Mouse (Mus musculus) stomach, embryonic 15.5 days (tissue): ENCODE measurements around the gene Gstz1. TPM values are rescaled to one million over a fixed set of nuclear protein-coding genes. Genes with fewer than 3 reads are reported as not detected.
"Not testable (repeated sequence)": the region's sequence is repeated elsewhere in the genome, so short reads cannot be mapped to it uniquely, and the experiment has no call there.

ENCODE experiments used
- ATAC-seq: fragments of 200-750 bp; cut with Nextera tagmentation; 2 replicates; pipeline ENCODE4 v1.8.0; 2017; ENCODE audit warnings: low read depth, moderate number of reproducible peaks, moderate TSS enrichment; ENCODE audit not compliant: insufficient read depth, low FRiP score
- H3K27ac ChIP-seq: fragments of 300-500 bp; sonication (generic); 2 replicates; pipeline ENCODE4 v1.5.1; 2015; ENCODE audit warnings: mild to moderate bottlenecking, inconsistent platforms
- H3K27me3 ChIP-seq: fragments of 300-500 bp; sonication (generic); replicated peaks from 2 replicates; pipeline ENCODE4 v1.6.1; 2015; ENCODE audit warnings: inconsistent platforms
- H3K36me3 ChIP-seq: fragments of 300-500 bp; sonication (generic); 2 replicates; pipeline ENCODE4 v1.6.1; 2015; ENCODE audit warnings: inconsistent platforms
- H3K4me1 ChIP-seq: fragments of 300-500 bp; sonication (generic); 2 replicates; pipeline ENCODE4 v1.6.1; 2015; ENCODE audit warnings: inconsistent platforms
- H3K4me2 ChIP-seq: fragments of 300-500 bp; sonication (generic); 2 replicates; pipeline ENCODE4 v1.6.1; 2015; ENCODE audit warnings: mild to moderate bottlenecking, inconsistent platforms
- H3K4me3 ChIP-seq: fragments of 300-500 bp; sonication (generic); replicated peaks from 2 replicates; pipeline ENCODE4 v1.5.1; 2015; ENCODE audit warnings: inconsistent platforms
- H3K9ac ChIP-seq: fragments of 300-500 bp; sonication (generic); 2 replicates; pipeline ENCODE4 v1.6.1; 2015; ENCODE audit warnings: inconsistent platforms
- H3K9me3 ChIP-seq: fragments of 300-500 bp; sonication (generic); 2 replicates; pipeline ENCODE4 v1.6.1; 2016; ENCODE audit warnings: inconsistent platforms
- WGBS: fragments of 180-500 bp; shearing (Covaris S2); methylation state at CpG from one replicate; pipeline ENCODE4 v1.1.7; 2015; 5-methylcytosine and 5-hydroxymethylcytosine counted together
- polyA plus RNA-seq: library from polyadenylated mRNA; unstranded; fragments of >200 nt; fragmentation: Nextera tagmentation; extraction: Ambion mirVana; gene quantifications from 2 replicates; pipeline ENCODE4 v1.2.1, GENCODE M21; 2015

Gstz1 gene
- polyA plus RNA-seq, 1 experiment from 2014 or later, result 38.0 TPM

- ATAC-seq, result no peak
- Histone ChIP-seq H3K4me1 (no peaks in the 10 kb centered on the region), H3K4me2 (no peak overlapping the region), H3K27me3 (no peaks in the 10 kb centered on the region), H3K4me3 (no peak overlapping the region), H3K9me3 (no peaks in the 10 kb centered on the region), H3K27ac (no peak overlapping the region), H3K9ac (no peak overlapping the region), H3K36me3 (no peaks in the 10 kb centered on the region)
- 89% methylated on average over 9 of the region's 9 CpGs for WGBS
Observed at GRCm38 (mm10) chr12:87132784-87133183, 14.2 kb upstream of the Gstz1 start.

DNA sequence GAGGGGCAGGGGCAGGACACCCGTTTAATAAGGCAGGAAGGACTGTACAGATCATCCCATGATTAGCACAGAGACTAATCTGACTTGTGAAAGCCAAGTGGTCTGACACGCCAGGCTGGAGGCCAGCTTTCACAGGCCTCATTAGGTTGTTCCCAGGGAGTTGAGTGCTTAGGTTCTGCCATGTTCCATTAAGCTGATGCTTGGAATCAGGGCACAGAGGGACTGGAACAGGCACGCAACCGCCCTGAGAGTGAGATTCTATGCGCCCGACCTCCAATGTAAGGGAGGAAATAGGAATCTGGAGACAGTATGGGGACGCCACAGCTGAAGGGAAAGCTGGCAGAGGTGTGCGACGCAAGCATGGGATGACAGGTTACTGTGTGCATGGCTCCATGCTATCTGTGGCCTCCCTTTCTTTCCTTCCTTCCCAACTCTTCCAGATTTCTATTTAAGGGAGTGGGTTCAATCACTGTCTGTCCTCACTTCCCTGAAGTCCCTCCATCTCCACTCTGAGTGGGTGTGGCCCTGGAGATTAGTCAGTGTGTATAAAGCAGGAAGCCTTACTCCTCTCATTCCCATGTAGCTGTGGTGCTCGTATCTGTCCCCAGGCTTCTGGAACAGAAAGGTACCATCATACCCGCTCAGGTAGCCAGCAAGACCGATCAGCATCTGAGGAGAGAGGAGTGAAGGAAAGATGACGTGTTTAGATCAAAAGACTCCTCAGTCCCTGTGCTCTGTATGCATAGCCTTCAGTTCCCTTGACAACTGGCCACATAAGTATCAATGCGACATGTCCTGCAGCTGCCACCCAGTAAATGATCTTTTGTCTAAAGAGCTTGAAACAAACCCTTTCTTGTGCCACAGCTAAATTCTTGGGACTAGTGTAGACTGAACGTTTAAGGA lies 9.3 kb upstream of the Gstz1 start:
- Histone ChIP-seq H3K4me3 (no peak overlapping the region), H3K4me2 (no peak overlapping the region), H3K4me1 (no peaks in the 10 kb centered on the region), H3K36me3 (no peaks in the 10 kb centered on the region), H3K9ac (no peak overlapping the region), H3K9me3 (no peaks in the 10 kb centered on the region), H3K27ac (no peak overlapping the region), H3K27me3 (no peaks in the 10 kb centered on the region)
- ATAC-seq, result no peak
- 85% methylated on average over 15 of the region's 15 CpGs for WGBS

- Histone ChIP-seq H3K4me2 (no peak overlapping the region), H3K9me3 (no peaks in the 10 kb centered on the region), H3K36me3 (no peaks in the 10 kb centered on the region), H3K4me3 (no peak overlapping the region), H3K4me1 (no peaks in the 10 kb centered on the region), H3K27ac (no peak overlapping the region), H3K9ac (no peak overlapping the region), H3K27me3 (no peaks in the 10 kb centered on the region)
- 93% methylated on average over 2 of the region's 2 CpGs for WGBS
- no peak for ATAC-seq
Observed at GRCm38 (mm10) chr12:87138342-87138701, 8.6 kb upstream of the Gstz1 start.

GRCm38 (mm10) chr12:87138768-87139167 lies 8.2 kb upstream of the Gstz1 start:
- no peak for ATAC-seq
- Histone ChIP-seq H3K36me3 (no peaks in the 10 kb centered on the region), H3K4me1 (no peaks in the 10 kb centered on the region), H3K4me2 (no peak overlapping the region), H3K9me3 (no peaks in the 10 kb centered on the region), H3K27ac (no peak overlapping the region), H3K4me3 (no peak overlapping the region), H3K27me3 (no peaks in the 10 kb centered on the region), H3K9ac (no peak overlapping the region)
- WGBS, result 64% methylated on average over 2 of the region's 2 CpGs

DNA sequence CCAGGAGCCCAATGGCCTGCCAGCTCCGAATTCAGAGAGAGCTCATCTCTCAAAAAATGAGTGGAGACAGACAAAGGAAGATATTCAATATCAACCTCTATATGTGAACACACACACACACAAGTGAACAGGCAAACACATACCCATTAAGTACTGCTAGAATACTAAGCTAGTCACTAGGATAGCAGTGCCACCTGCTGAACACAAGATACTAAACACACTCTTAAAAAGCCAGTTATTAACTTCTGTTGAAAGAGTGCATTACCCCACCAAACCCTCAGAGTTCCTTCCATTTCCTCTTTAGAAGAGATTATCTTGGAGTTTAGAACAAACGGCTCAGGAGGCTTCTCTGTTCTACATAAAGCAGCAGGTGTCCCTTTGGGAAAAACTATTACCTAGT lies 4.8 kb upstream of the Gstz1 start:
- Histone ChIP-seq H3K4me2 (no peak overlapping the region), H3K4me1 (no peaks in the 10 kb centered on the region), H3K9me3 (no peaks in the 10 kb centered on the region), H3K9ac (no peak overlapping the region), H3K36me3 (no peaks in the 10 kb centered on the region), H3K27ac (no peak overlapping the region), H3K27me3 (no peaks in the 10 kb centered on the region), H3K4me3 (no peak overlapping the region)
- 76% methylated on average over 2 of the region's 2 CpGs for WGBS
- no peak for ATAC-seq

DNA sequence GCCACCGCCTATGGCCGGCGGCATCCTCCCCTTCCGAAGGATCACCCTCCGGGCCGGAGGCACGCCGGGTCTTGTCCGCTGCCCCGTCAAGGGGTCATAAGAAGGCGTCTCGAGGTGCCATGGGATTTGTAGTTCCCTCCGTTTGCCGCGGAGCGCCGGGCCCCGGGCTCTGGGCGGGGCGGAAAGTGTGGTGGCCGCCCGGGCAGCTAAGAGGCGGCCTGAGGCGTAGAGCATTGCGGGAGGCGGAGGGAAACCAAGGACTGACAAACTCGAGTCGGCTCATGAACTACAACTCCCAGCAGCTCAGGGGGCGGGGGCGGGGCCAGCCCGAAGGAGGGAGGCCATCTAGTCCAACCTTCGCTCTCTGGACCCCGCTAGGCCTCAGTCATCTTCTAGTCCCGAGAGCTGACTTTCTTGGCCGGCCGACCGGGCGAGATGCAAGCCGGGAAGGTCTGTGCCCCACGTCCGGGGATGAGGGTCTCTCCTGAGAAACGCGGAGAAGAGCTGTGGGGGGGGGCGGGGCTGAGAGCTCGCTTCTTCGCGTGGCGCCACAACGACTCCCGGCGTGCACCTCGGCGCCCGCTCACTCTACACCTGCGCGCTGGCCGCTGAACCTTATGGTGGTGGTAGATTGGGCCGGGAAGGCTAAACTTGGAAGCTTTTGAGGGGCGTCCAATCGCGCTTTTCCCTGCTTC lies 577 bp downstream of the Gstz1 start, which contains the start of gene Pomt2:
Pomt2 (minus strand) TSS at position 574 of the 695 bp plus-strand sequence.
- peak; percentile 98 for ATAC-seq
- Histone ChIP-seq H3K4me1 (peaks cover 6% of the 10 kb centered on the region), H3K27me3 (no peaks in the 10 kb centered on the region), H3K27ac (peak within 1 kb of the TSS; percentile 98), H3K4me3 (peak within 1 kb of the TSS; percentile 100), H3K4me2 (peak within 1 kb of the TSS; percentile 78), H3K9ac (peak within 1 kb of the TSS; percentile 84), H3K36me3 (peaks cover 5% of the 10 kb centered on the region; the same call in 1 of the 2 replicates), H3K9me3 (no peaks in the 10 kb centered on the region)
- under 1% methylated on average over 60 of the region's 61 CpGs for WGBS

GRCm38 (mm10) chr12:87148136-87148535 lies 1.2 kb downstream of the Gstz1 start:
- H3K4me2 ChIP-seq, result peak overlapping the region; percentile 78
- no peaks in the 10 kb centered on the region for H3K9me3 ChIP-seq
- peak overlapping the region; percentile 84 for H3K9ac ChIP-seq
- ATAC-seq, result no peak
- H3K27me3 ChIP-seq, result no peaks in the 10 kb centered on the region
- peaks cover 5% of the 10 kb centered on the region; the same call in 1 of the 2 replicates for H3K36me3 ChIP-seq
- peak overlapping the region; percentile 98 for H3K27ac ChIP-seq
- WGBS, result 13% methylated on average over 15 of the region's 15 CpGs
- H3K4me1 ChIP-seq, result peaks cover 6% of the 10 kb centered on the region
- H3K4me3 ChIP-seq, result peak overlapping the region; percentile 100

- ATAC-seq, result no peak
- Histone ChIP-seq H3K9me3 (no peaks in the 10 kb centered on the region), H3K4me1 (peaks cover 6% of the 10 kb centered on the region), H3K4me2 (no peak overlapping the region), H3K27me3 (no peaks in the 10 kb centered on the region), H3K9ac (no peak overlapping the region), H3K4me3 (no peak overlapping the region), H3K36me3 (peaks cover 5% of the 10 kb centered on the region; the same call in 1 of the 2 replicates), H3K27ac (no peak overlapping the region)
- WGBS, result 95% methylated on average over 5 of the region's 5 CpGs
Observed at GRCm38 (mm10) chr12:87149471-87149870, 2.5 kb downstream of the Gstz1 start.

DNA sequence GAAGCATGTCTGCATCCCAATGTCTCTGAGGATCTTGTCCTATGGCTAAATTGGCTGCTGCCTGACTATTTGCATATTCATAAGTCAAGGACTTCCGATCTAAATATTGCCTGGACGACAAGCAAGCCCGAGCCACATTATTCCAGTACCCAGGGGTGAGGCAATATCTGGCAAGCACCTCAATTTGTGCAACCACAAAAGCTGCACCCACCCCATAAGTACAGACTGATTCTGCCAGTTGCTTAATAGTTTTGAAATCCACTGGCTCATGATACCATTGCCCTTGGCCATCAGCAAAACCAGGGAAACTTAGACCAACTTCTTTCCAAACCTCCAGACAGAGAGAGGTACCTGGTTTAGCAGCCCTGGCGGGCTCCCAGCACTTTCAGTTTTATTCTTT lies 7.5 kb downstream of the Gstz1 start:
- H3K27ac ChIP-seq, H3K4me1 ChIP-seq, H3K27me3 ChIP-seq, H3K9ac ChIP-seq, H3K4me3 ChIP-seq, H3K4me2 ChIP-seq, ATAC-seq, H3K9me3 ChIP-seq: not testable (repeated sequence)
- 87% methylated on average over 4 of the region's 4 CpGs for WGBS
- peaks cover 12% of the 10 kb centered on the region for H3K36me3 ChIP-seq

GRCm38 (mm10) chr12:87157361-87157760 lies 10.4 kb downstream of the Gstz1 start:
- Histone ChIP-seq H3K27me3 (no peaks in the 10 kb centered on the region), H3K4me2 (no peak overlapping the region), H3K4me3 (no peak overlapping the region), H3K9me3 (no peaks in the 10 kb centered on the region), H3K36me3 (peaks cover 7% of the 10 kb centered on the region; the same call in 1 of the 2 replicates), H3K9ac (no peak overlapping the region), H3K27ac (no peak overlapping the region), H3K4me1 (no peaks in the 10 kb centered on the region)
- peak; percentile 76; the same call in 1 of the 2 replicates for ATAC-seq
- 42% methylated on average over 4 of the region's 4 CpGs for WGBS

DNA sequence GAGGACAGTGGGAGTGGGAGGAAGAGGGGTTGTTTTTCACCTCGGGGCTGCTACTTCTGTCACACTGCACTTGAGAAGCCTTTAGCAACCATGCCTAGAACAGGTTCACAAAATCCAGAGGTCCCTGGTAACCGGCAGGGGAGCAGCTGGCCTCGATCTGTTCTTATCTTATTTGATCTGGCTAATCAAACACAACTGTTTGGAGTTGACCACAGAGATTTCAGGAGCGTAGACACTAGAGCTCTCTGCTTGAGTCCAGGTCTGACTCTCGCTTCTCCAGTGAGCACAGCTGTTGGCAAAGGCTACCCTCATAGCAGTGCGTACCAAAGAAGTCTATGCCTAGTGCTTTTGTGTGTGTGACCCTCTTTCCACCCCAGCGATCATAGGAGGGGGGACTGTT lies 11.1 kb downstream of the Gstz1 start:
- no peak overlapping the region for H3K9ac ChIP-seq
- H3K4me3 ChIP-seq, result no peak overlapping the region
- peaks cover 7% of the 10 kb centered on the region; the same call in 1 of the 2 replicates for H3K36me3 ChIP-seq
- H3K27me3 ChIP-seq, result no peaks in the 10 kb centered on the region
- no peak overlapping the region for H3K27ac ChIP-seq
- no peaks in the 10 kb centered on the region for H3K9me3 ChIP-seq
- 55% methylated on average over 7 of the region's 7 CpGs for WGBS
- H3K4me2 ChIP-seq, result no peak overlapping the region
- no peaks in the 10 kb centered on the region for H3K4me1 ChIP-seq
- peak; percentile 41; the same call in 1 of the 2 replicates for ATAC-seq

- Histone ChIP-seq H3K9ac (no peak overlapping the region), H3K4me3 (no peak overlapping the region), H3K4me2 (no peak overlapping the region), H3K9me3 (no peaks in the 10 kb centered on the region), H3K27ac (no peak overlapping the region), H3K36me3 (peaks cover 4% of the 10 kb centered on the region; the same call in 1 of the 2 replicates), H3K4me1 (no peaks in the 10 kb centered on the region), H3K27me3 (no peaks in the 10 kb centered on the region)
- WGBS, result 73% methylated on average over 1 of the region's 1 CpGs
- no peak for ATAC-seq
Observed at GRCm38 (mm10) chr12:87160310-87160709, 13.3 kb downstream of the Gstz1 start.
